8 mouse cellular contexts compared by ENCODE assay signal in genomic region chr13:3538223-3538968, GRCm38 (mm10). TPM values are rescaled to one million over a fixed set of nuclear protein-coding genes. Genes with fewer than 3 reads are reported as not detected.
DNase-seq lines count a peak whose midpoint lies in the region; ATAC-seq lines count a peak whose summit lies in the region.

No protein-coding gene starts in this region.

- intact Hi-C loops in gastrocnemius, postnatal 14 days (cut with DNase I; ENCODE audit: low total_unique reads) = no loop called here
- intact Hi-C loops in left cerebral cortex, postnatal 14 days (cut with DNase I) = no loop called here

- ATAC-seq in cerebellum, adult (ENCODE audit: insufficient number of reproducible peaks, low FRiP score, low TSS enrichment) = peak; percentile 54
- ATAC-seq in inflammation-experienced regulatory T-cells, adult 6 months = peak; percentile 5
- peak; percentile 13 for ATAC-seq in megakaryocyte progenitor cell, adult 5-6 weeks (replicated peaks; ENCODE audit: poor library complexity)

- DNase-seq in cerebellum, adult 8-10 months = no peak
- peak; percentile 70 for DNase-seq in embryo, embryonic 10.5 days (ENCODE audit: low spot score)
- DNase-seq in gastrocnemius, postnatal 14 days = peak; percentile 86
- DNase-seq in left cerebral cortex, postnatal 14 days (ENCODE audit: low spot score in 2 of 2) = peak; percentile 62 to 76
- peak; percentile 61 for DNase-seq in right cerebral cortex, postnatal 14 days

RNA-seq across cellular contexts. Expression of gene Gdi2, which starts 0.5 kb away (rescaled TPM):
- total RNA-seq in gastrocnemius, postnatal 14 days (2021) = 100 to 1,000 TPM; 164 to 171 TPM
- polyA plus RNA-seq in inflammation-experienced regulatory T-cells, adult 6 months (2017; shearing (Covaris generic)) = 1,000 to 10,000 TPM in 1 of 3 experiments, 100 to 1,000 TPM in 2; 827 to 1,261 (median 893) TPM
- 100 to 1,000 TPM; 299 to 307 TPM for total RNA-seq in left cerebral cortex, postnatal 14 days (2021)
- 612 and 668 TPM in 2 replicates for total RNA-seq in megakaryocyte progenitor cell, adult 5-6 weeks (2015)
- total RNA-seq in megakaryocyte progenitor cell, adult 5-6 weeks (2017) = 469 and 501 TPM in 2 replicates
